Mouse (Mus musculus): ENCODE results near the gene Gm3667.
"Not testable (repeated sequence)": the region's sequence is repeated elsewhere in the genome, so short reads cannot be mapped to it uniquely, and the experiment has no call there.

Gm3667 gene

GRCm38 (mm10) chr14:6889521-6890012, at the start of gene Gm3667:
Gene Gm3667 (minus strand): TSS chr14:6889962.
- peak; percentile 22 for DNase-seq

GRCm38 (mm10) chr14:6899881-6900280, 10.1 kb upstream of the Gm3667 start:
- DNase-seq: peak; percentile 6

GRCm38 (mm10) chr14:6888811-6889210, 951 bp downstream of the Gm3667 start:
- peak; percentile 0 for DNase-seq

GRCm38 (mm10) chr14:6840211-6840610, 49.6 kb downstream of the Gm3667 start, which contains the start of gene Gm3642:
Gene Gm3642 (minus strand): TSS chr14:6840311.
- not testable (repeated sequence) for DNase-seq

- DNase-seq: not testable (repeated sequence)
Measured at GRCm38 (mm10) chr14:6823297-6823696, 66.5 kb downstream of the Gm3667 start.

Data from kidney, postnatal 14 days (tissue).